Mouse (Mus musculus) E14TG2a.4 (cell line): ENCODE results near the gene Ctu1.

ENCODE experiments used
- H3K27me3 ChIP-seq: 2 replicates; pipeline ENCODE4 v1.6.1; 2014; ENCODE audit warnings: low read length, control low read depth; ENCODE audit not compliant: insufficient read depth
- H3K36me3 ChIP-seq: 2 replicates; pipeline ENCODE4 v1.6.1; 2014; ENCODE audit warnings: low read length, control low read depth; ENCODE audit not compliant: insufficient read depth
- H3K4me1 ChIP-seq: replicated peaks from 2 replicates; pipeline ENCODE4 v1.6.1; 2014; ENCODE audit warnings: low read depth, low read length, control low read depth
- H3K4me3 ChIP-seq: replicated peaks from 2 replicates; pipeline ENCODE4 v1.5.1; 2014; ENCODE audit warnings: mild to moderate bottlenecking, low read length
- H3K9me3 ChIP-seq: 2 replicates; pipeline ENCODE4 v1.6.1; 2014; ENCODE audit warnings: low read length, control low read depth
- CTCF ChIP-seq: conservative IDR thresholded peaks from 2 replicates; pipeline ENCODE4 v1.5.1; 2014; ENCODE audit warnings: low read length
- NANOG ChIP-seq: IDR thresholded peaks from 2 replicates; pipeline ENCODE4 v1.6.1; 2014; ENCODE audit warnings: borderline replicate concordance, low read length, mixed read lengths
- POU5F1 ChIP-seq: IDR thresholded peaks from 2 replicates; pipeline ENCODE4 v1.6.1; 2014; ENCODE audit warnings: low read length, borderline replicate concordance

The Ctu1 gene

GRCm38 (mm10) chr7:43671809-43672580 lies at the start of gene Ctu1:
TSS of gene Ctu1 (plus strand) at chr7:43672016.
- no peaks in the 10 kb centered on the region for H3K9me3 ChIP-seq
- H3K4me1 ChIP-seq, result peaks cover 36% of the 10 kb centered on the region
- H3K27me3 ChIP-seq, result peaks cover 15% of the 10 kb centered on the region
- TF ChIP-seq NANOG, result no peak
- no peak for TF ChIP-seq POU5F1
- TF ChIP-seq CTCF, result no peak
- peaks cover under 1% of the 10 kb centered on the region; the same call in 1 of the 2 replicates for H3K36me3 ChIP-seq
- peak within 1 kb of the TSS; percentile 90 for H3K4me3 ChIP-seq

DNA sequence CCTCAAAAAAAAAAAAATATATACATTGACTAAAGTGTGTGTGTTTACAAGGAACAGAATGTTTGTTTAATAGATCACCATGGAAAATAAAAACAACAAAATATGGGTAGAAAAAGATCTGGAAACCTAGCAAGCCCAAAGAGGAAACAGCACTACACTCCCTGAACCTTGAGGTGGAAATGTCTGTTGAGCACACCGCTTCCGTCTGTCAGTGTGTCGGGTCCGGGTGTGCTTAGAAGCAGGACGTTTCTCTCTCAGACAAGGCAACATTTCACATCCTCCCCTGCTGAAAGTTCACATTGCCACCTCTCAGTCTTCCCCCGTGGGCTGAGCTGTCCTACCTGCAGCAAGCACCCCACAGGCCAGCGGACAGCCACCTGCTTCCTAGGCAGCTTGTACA lies 48.9 kb upstream of the Ctu1 start:
- peaks cover 11% of the 10 kb centered on the region for H3K4me1 ChIP-seq
- TF ChIP-seq POU5F1 (no peak), NANOG (no peak), CTCF (no peak)
- peaks cover 31% of the 10 kb centered on the region for H3K36me3 ChIP-seq

DNA sequence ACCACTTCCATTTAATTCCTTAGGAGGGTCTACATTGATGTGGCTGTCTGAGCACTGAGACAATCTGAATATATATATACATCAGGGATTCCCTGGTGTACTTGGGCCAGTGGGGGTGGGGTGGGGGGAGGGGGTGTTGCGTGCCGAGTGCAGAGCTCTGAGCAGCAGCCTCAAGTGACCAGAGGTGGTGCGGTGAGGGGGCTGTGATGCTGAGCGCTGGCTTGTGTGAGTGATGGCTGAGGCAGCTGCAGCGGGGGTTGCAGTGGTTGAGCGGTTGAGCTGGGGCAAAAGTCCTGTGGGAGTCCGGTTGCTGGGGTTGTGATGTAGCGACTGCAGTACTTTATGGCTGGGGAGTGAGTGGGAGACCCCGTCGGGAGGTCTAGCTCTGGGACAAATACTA lies 48.0 kb upstream of the Ctu1 start:
- Histone ChIP-seq H3K4me3 (peak overlapping the region; percentile 70), H3K4me1 (peaks cover 11% of the 10 kb centered on the region), H3K9me3 (no peaks in the 10 kb centered on the region), H3K27me3 (no peaks in the 10 kb centered on the region), H3K36me3 (peaks cover 22% of the 10 kb centered on the region)
- TF ChIP-seq CTCF, result no peak
- TF ChIP-seq NANOG, result no peak
- TF ChIP-seq POU5F1, result no peak

More for the DNA sequence above, 48.9 kb upstream of the Ctu1 start:
- Histone ChIP-seq H3K9me3 (no peaks in the 10 kb centered on the region), H3K4me3 (no peak overlapping the region), H3K27me3 (no peaks in the 10 kb centered on the region)

GRCm38 (mm10) chr7:43625065-43625464 lies 46.8 kb upstream of the Ctu1 start:
- H3K36me3 ChIP-seq, result peaks cover 9% of the 10 kb centered on the region
- H3K27me3 ChIP-seq, result no peaks in the 10 kb centered on the region
- peak overlapping the region; percentile 66 for H3K4me3 ChIP-seq

GRCm38 (mm10) chr7:43625794-43626422 lies 45.9 kb upstream of the Ctu1 start:
- H3K9me3 ChIP-seq, result no peaks in the 10 kb centered on the region
- TF ChIP-seq CTCF, result no peak
- TF ChIP-seq NANOG, result no peak
- no peak for TF ChIP-seq POU5F1

More at GRCm38 (mm10) chr7:43625065-43625464, 46.8 kb upstream of the Ctu1 start:
- Histone ChIP-seq H3K9me3 (no peaks in the 10 kb centered on the region), H3K4me1 (peaks cover 11% of the 10 kb centered on the region)
- no peak for TF ChIP-seq CTCF

DNA sequence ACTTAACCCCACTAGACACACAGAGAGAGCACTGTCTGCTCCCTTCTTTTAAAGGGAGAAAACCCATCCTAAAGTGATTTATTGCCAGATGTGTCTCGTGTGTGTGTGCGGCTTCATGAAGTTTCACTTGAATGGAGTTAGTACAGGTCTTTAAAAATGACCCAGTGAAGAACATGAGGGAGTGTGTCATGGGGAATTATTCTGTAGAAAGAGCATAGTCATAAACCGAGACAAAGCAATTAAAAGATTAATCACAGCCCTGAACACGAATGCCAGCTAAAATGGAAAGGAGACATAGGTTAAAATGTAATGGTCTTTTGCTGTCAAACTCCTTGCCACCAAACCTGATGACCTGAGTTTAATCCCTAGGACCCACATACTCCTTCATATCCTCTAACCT lies 37.9 kb upstream of the Ctu1 start:
- H3K9me3 ChIP-seq, result no peaks in the 10 kb centered on the region
- H3K27me3 ChIP-seq, result no peaks in the 10 kb centered on the region
- TF ChIP-seq CTCF, result no peak
- no peak for TF ChIP-seq POU5F1
- H3K4me1 ChIP-seq, result peaks cover 14% of the 10 kb centered on the region
- no peak overlapping the region for H3K4me3 ChIP-seq
- H3K36me3 ChIP-seq, result no peaks in the 10 kb centered on the region

More at GRCm38 (mm10) chr7:43625794-43626422, 45.9 kb upstream of the Ctu1 start:
- H3K4me3 ChIP-seq, result no peak overlapping the region
- 0 out of 2 replicates have a peak, but pooled peaks cover 2% of the 10 kb centered on the region for H3K36me3 ChIP-seq
- H3K4me1 ChIP-seq, result peaks cover 11% of the 10 kb centered on the region
- no peaks in the 10 kb centered on the region for H3K27me3 ChIP-seq

DNA sequence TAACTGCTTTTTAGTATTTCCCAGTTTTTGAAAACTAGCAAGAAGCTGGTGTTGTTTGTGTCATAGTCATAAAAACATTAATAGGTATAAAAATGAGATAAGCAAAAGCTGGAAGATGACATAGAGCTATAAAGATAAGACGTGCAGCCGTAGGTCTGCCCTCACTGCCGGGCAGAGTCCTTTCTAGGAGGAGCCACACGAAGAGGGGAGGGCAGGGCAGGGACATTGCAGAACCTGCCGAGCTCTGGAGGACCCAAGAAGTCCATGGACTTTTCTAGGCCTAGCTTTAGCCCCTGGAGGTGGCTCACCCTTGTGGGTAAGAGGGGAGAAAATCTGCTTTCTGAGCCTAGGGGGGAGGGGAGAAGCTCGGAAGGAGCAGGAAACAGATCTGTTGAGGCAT lies 37.3 kb upstream of the Ctu1 start, which contains the start of gene Ceacam18:
Gene Ceacam18 (plus strand): TSS at position 208 of the 400 bp plus-strand sequence.
- H3K27me3 ChIP-seq, result no peaks in the 10 kb centered on the region
- H3K9me3 ChIP-seq, result no peaks in the 10 kb centered on the region
- TF ChIP-seq NANOG (no peak), CTCF (no peak), POU5F1 (no peak)
- no peak within 1 kb of the TSS for H3K4me3 ChIP-seq
- H3K4me1 ChIP-seq, result peaks cover 14% of the 10 kb centered on the region
- H3K36me3 ChIP-seq, result no peaks in the 10 kb centered on the region

DNA sequence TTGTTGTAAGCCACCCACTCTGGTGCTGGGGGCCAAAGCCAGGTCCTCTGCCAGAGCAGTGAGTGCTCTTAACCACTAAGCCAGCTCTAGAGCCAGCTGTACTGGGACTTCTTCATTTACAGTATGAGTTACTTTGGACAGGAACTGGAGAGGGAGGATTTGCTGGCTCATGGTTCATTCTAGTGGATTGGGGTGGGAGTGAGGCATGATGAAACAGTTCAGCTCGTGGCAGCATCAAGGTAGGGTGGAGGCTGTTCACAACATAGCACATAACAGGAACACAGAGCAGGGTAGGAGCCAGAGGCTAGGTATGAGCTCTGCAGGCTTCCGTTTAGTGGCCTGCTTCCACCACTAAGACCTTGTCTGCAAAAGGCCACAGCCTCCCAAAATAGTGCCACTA lies 35.6 kb upstream of the Ctu1 start:
- TF ChIP-seq CTCF (no peak), POU5F1 (no peak), NANOG (no peak)
- Histone ChIP-seq H3K4me1 (peaks cover 20% of the 10 kb centered on the region), H3K36me3 (no peaks in the 10 kb centered on the region), H3K27me3 (no peaks in the 10 kb centered on the region), H3K4me3 (no peak overlapping the region), H3K9me3 (no peaks in the 10 kb centered on the region)

DNA sequence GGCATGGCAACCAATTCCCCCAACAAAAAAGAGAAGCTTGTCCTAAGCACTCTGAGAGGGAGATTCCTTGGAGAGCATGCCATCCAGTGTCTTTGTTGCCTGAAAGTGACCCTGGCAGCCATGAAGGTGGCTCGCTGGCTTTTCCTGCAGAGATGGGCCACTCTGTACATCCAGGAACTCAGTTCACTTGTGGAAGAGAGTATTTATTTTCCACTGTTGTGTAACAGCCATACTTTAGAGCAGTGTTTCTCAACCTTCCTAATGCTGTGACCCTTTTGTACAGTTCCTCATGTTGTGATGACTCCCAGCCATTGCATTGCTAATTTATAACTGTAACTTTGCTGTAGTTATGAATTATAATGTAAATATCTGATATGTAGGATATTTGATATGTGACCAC lies 34.7 kb upstream of the Ctu1 start:
- H3K27me3 ChIP-seq, result no peaks in the 10 kb centered on the region
- H3K4me1 ChIP-seq, result peaks cover 20% of the 10 kb centered on the region
- no peaks in the 10 kb centered on the region for H3K36me3 ChIP-seq
- TF ChIP-seq POU5F1 (no peak), NANOG (no peak), CTCF (no peak)
- no peaks in the 10 kb centered on the region for H3K9me3 ChIP-seq
- no peak overlapping the region for H3K4me3 ChIP-seq
